Mouse (Mus musculus) heart, adult 2 months (tissue): Measurements from ENCODE around the gene Vars.

ENCODE experiments used
- CTCF ChIP-seq: fragments of 200-600 bp; IDR thresholded peaks from 2 replicates; pipeline ENCODE4 v1.8.1; 2022; ENCODE audit warnings: antibody characterized with exemption, mild to moderate bottlenecking, moderate library complexity
- POLR2A ChIP-seq: fragments of 200-500 bp; IDR thresholded peaks from 2 replicates; pipeline ENCODE4 v1.6.1; 2011; ENCODE audit warnings: mild to moderate bottlenecking, low read depth, low read length, control low read depth; ENCODE audit not compliant: insufficient read depth

- TF ChIP-seq CTCF (no peak), POLR2A (no peak)
Observed at GRCm38 (mm10) chr17:35002153-35002865, 1.5 kb downstream of the Vars start.
